Mouse (Mus musculus): ENCODE results near the gene Borcs5.

The Borcs5 gene

GRCm38 (mm10) chr6:134719156-134719555 is 79.8 kb downstream of the Borcs5 start:
- DNase-seq, result no peak

- no peak for DNase-seq
Observed at GRCm38 (mm10) chr6:134720150-134720549, 80.8 kb downstream of the Borcs5 start.

GRCm38 (mm10) chr6:134721729-134722269 is 82.5 kb downstream of the Borcs5 start:
- DNase-seq, result no peak

- no peak for DNase-seq
Observed at GRCm38 (mm10) chr6:134722906-134723305, 83.6 kb downstream of the Borcs5 start.

- no peak for DNase-seq
Observed at GRCm38 (mm10) chr6:134723326-134723725, 84.0 kb downstream of the Borcs5 start.

GRCm38 (mm10) chr6:134723833-134724553 is 84.7 kb downstream of the Borcs5 start:
- no peak for DNase-seq

GRCm38 (mm10) chr6:134725406-134725805 is 86.1 kb downstream of the Borcs5 start:
- no peak for DNase-seq

GRCm38 (mm10) chr6:134730978-134731377 is 91.7 kb downstream of the Borcs5 start:
- DNase-seq, result no peak

- no peak for DNase-seq
Observed at GRCm38 (mm10) chr6:134732813-134733212, 93.5 kb downstream of the Borcs5 start.

- no peak for DNase-seq
Observed at GRCm38 (mm10) chr6:134733800-134734221, 94.5 kb downstream of the Borcs5 start.

GRCm38 (mm10) chr6:134736853-134737252 is 97.5 kb downstream of the Borcs5 start:
- DNase-seq, result no peak

GRCm38 (mm10) chr6:134743568-134743967 is 104.3 kb downstream of the Borcs5 start:
- no peak for DNase-seq

- DNase-seq, result no peak
Observed at GRCm38 (mm10) chr6:134745876-134746275, 106.6 kb downstream of the Borcs5 start.

GRCm38 (mm10) chr6:134748126-134748525 is 108.8 kb downstream of the Borcs5 start:
- no peak for DNase-seq

GRCm38 (mm10) chr6:134751087-134751486 is 111.8 kb downstream of the Borcs5 start:
- DNase-seq, result no peak

GRCm38 (mm10) chr6:134751883-134752647 is 112.8 kb downstream of the Borcs5 start:
- peak; percentile 56 for DNase-seq

- DNase-seq, result no peak
Observed at GRCm38 (mm10) chr6:134753412-134753811, 114.1 kb downstream of the Borcs5 start.

GRCm38 (mm10) chr6:134753858-134754257 is 114.5 kb downstream of the Borcs5 start:
- no peak for DNase-seq

- no peak for DNase-seq
Observed at GRCm38 (mm10) chr6:134756058-134756457, 116.7 kb downstream of the Borcs5 start.

All from embryo, embryonic 11 days (tissue).